Mouse (Mus musculus): ENCODE data around the gene Lrrc58.

Lrrc58 gene

DNA sequence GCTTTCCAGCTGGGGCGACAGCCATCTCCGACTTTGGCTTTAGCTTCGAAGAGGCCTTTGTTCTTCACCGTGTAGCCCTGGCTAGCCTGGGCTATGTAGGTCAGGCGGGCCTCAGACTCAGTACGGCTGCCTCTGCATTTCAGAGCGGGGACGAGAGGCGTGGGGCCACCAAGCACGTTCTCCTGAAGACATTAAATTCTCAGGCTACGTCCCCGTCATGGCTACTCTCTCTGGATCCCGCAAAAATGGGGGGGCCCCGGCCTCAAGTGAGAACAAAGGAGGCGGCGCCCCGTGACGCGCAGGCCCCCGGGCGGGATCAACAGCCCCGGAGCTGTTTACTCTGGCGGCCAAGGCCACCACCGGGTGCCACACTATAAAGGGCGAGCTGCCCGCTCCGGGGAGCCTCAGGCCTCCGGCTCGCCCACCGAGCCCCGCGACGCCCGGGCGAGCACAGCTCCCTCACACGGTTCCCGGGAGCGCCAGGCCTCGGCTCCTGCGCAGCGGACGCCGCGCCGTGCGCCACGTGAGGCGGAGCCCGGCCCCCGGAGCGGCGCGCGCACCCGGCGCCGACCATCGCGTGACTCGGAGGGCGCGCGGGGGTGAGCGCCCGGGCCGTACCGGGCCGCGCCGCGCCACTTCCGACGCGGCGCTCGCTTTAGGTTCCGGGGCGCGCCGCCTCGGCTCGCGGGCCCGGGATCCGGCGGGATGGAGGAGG lies at the start of gene Lrrc58:
TSS of gene Lrrc58 (plus strand) at position 599 of the 715 bp plus-strand sequence.
- DNase-seq (ENCODE audit: low read depth) = peak; percentile 48

DNA sequence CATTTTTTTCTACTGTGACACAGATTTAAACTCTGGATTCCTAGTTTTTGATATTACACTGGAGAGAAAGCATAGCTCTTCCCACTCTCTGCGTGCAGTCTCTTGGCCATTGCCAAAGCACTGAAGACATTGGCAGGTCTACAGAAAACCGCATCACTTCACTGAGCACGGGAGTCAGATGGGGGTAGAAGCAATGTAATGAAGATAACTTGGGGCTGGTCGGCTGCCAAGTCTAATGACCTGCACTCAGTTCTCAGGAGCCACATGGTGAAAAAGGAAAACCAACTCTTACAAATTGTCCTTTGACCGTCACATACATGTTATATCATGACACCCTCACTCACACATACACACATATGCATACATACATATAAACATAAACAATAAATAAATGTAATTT lies 44.2 kb upstream of the Lrrc58 start:
- DNase-seq (ENCODE audit: low read depth) = no peak

DNA sequence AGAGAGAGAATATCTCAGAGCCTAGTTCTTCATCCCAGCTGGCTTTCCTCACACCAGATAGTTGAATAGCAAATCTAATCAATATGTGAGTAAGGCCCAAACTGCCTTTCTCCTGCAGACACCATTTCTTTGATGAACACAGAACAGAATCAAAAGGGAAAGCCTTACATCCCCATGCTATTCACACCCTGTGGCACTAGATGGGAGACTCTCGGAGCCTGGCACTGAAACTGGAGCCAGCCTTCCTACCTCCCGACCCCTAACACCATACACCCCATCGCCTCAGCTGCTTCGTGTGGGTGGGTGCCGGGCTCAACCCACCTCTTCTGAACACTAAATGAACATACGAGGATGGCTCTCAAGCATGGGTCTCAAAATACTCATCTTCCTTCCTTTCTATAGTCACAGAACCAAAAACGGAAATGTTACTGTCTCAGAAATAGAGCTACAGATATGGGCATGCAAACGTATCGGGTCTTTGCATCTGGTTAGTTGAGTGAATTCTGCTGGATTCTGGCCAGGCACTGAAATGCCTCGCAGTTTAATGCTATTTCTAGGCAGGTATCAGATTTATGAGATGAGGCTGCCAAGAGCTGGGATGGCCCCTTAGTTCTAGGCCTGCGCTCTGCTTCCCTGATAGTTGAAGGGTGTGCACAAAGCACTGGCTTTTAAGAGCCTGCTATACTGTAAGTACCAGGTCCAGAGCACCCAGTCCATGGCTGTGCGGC lies 43.2 kb upstream of the Lrrc58 start:
- no peak for DNase-seq (ENCODE audit: low read depth)

DNA sequence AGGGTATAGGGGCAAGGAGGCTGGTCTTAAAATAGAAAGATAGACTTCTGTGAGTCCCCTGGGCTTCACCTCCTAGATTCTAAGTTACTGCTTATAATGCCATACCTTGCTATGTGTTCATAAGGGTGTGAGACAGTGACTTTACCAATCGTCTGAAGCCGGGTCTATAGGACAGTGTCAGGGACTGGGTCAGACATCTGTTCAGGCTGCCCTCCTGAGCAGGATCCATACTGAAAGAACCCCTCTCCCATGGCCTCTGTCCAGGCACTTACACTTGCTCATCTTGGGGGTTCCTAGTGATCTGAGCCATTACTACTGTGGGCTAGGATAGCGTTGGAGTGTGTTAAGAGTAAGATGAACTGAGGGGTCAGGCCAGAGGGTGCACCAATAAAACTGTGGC lies 41.9 kb upstream of the Lrrc58 start:
- DNase-seq (ENCODE audit: low read depth) = no peak

DNA sequence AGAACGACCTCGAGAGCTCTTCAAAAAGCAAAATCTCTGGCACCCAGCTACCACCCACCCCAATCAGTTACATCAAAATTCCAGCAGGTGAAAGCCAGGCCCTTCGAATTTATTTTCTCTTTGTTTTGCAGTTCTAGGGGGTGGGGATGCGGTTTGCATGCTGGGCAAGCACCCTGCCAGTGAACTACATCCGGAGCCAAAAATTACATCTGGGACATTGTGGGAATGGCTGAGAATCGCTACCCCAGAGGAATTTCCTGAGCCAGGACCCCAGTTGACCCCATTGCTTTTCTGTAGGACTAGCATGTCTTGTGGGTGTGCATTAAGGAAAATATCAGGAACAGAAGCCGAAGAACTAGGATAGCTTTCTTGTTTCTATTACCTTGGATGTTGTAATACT lies 37.1 kb upstream of the Lrrc58 start:
- DNase-seq (ENCODE audit: low read depth) = no peak

DNA sequence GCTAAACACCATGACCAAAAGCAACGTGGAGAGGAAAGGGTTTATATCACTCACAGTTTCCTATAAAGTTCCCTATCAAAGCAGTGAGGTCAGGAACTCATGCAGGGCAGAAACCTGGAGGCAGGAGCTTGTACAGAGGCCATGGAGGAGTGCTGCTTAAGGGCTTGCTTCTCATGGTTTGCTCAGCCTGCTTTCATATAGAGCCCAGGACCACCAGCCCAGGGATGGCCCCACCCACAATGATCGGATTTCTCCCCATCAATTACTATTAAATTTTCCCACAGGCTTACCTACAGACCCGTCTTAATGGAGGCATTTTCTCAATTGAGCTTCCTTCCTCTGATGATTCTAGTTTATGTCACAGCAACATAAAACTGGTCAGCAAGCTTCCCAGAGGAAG lies 30.6 kb upstream of the Lrrc58 start:
- DNase-seq (ENCODE audit: low read depth) = no peak

DNA sequence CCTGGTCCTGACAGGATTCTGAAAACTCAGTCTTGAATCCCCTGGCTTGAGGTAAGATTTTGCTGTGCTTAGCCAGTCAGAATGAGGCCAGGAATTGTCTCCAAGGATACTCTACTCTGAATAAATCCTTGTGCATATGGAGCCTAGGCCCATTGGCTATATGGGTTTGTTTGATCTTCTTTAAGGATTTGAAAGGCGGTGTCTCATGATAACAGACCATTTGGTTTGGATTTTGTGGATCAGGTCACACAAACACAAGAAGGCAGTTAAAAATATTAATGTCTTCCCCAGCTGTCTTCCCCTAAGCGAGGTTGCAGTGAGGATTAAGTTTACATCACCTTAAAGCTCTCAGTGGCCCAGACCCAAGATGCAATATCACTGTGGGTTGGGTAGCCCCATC lies 25.8 kb upstream of the Lrrc58 start:
- no peak for DNase-seq (ENCODE audit: low read depth)

DNA sequence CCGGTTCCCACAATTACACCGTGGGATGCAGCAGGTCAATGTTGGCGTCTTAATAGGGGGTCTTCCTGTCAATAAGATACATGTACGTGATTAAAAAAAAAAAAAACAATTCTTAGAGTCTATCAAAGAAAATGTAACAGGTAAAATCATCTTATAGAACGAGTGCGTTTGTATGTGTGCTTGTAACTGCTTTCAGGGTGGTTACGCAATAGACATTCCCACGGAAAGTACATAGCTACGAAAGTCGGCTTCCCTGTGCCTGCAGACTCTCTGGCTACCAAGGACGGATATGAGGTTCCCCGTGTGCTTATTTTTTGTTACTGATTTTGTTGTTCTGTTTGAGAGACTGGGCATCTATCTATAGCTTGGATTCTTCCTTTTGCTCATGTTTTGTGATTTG lies 24.4 kb upstream of the Lrrc58 start:
- no peak for DNase-seq (ENCODE audit: low read depth)

DNA sequence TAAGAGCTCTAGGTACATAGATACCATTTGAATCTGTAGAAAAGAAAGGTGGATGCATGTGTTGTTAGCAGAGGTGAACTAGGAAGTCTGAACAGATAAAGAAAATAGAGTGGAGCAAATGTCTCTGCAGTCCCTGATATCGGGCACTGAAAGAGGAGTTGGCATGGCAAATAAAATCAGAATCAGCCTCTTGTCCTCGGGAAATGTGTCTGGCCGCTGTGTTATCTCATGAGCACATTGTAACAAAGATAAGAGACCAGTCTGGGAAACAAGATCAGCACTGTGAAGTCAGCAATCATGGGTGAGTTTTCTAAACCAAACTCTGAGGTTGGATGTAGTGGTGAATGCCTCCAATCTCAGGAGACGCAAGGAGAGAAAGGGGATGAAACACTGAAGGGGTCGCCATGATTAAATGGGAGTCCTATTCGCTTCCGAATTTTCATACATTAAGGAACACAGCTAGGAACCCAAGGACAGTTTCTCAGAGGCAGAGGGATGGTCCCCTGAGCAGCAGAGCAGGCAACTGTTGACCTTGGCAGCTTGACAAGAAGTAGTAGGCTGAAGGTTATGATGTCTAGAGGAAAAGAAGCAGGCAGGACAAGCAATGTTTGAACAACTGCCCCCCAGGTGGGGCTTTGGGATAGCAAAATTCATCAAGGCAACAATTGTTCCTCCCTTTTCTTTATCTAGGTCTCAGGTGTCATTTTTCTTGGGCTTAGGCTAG lies 22.8 kb upstream of the Lrrc58 start:
- no peak for DNase-seq (ENCODE audit: low read depth)

DNA sequence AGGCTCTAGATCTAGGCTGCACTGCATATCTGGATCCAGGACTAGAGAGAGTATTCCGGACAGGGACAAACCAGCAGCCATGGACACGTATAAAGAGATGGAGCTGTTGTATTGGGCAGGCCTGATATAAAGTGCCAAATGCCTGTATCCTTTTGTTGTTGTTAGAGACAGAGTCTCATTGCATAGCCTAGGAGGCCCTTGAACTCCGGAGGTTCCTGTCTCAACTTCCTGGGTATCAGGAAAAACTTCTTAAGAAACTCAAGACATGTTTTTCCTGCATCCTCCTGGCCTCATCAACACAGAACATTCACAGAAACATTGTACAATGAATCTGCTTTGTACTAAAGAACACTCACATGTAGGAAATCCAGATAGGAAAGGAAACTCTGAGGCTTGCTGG lies 21.1 kb upstream of the Lrrc58 start:
- DNase-seq (ENCODE audit: low read depth) = no peak

DNA sequence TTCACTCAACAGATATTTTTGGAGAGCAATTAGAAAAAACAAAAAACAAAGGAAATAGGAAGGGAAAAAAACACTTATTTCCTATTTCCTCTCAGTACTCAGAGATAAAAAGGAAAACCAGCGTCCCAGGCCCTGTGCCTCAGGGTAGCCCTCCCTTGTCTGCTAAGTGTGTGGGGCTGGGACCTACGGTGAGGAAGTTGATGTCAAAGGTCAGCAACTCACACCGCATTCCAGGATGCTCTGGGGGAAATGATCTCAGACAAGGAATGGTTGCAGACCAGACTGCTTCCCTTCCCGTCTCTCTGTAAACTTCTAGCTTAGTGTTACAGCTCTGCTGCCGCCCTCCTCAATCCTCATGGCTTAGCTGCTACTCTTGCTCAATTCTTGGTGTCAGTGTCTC lies 16.8 kb upstream of the Lrrc58 start:
- no peak for DNase-seq (ENCODE audit: low read depth)

DNA sequence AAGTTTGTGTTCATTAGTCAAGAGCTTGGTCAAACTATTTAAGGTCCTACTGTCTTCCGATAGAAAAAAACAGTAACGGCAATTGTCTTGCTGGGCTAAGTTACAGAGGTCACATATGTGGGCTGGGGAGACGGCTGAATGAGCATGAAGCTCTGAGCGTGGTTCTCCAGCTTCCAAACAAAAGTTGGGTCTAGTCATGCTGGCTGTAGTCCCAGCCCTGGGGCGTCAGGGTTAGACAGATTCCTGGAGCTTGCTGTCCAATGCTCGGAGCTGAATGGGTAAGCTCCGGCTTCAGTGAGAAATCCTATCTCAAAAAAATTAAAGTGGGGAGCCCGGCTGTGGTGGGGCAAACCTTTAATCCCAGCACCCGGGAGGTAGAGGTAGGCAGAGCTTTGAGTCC lies 14.9 kb upstream of the Lrrc58 start:
- no peak for DNase-seq (ENCODE audit: low read depth)

DNA sequence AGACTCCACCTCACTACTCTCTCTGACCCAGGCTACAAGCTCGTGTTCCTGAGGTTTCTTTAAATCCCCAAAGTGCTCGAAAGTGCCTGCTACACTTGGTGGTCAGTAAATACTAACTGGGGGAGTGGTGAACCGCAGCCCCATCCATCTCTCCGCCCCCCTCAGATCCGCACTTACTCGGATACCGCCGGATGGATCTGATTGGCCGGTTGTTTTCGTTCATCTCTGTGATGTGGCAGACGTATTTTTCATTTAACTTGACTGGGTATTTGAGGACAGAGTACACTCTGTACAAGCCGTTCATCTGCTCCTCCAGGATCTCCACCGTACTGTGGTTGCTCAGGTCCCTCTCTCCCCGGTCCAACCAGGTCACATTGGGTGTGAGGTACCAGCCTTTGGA lies 14.1 kb upstream of the Lrrc58 start:
- DNase-seq (ENCODE audit: low read depth) = no peak

DNA sequence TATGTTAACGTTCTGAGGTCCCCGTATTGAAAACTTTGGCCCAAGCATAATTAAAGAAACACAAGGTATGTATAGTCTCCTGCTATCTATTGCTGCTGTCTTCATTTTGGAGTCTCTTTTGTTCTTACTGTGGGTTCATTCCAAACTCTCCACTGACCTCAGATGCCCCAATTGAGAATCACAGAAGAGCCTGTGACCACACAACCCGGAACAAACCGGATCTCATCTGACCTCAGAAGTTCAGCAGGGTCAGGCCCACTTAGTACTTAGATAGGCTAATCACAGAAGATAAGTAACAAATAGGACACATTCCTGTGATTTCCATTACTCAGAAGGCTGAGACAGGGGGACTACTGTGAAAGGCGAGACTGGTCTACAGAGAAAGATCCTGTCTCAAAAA lies 13.6 kb upstream of the Lrrc58 start:
- no peak for DNase-seq (ENCODE audit: low read depth)

DNA sequence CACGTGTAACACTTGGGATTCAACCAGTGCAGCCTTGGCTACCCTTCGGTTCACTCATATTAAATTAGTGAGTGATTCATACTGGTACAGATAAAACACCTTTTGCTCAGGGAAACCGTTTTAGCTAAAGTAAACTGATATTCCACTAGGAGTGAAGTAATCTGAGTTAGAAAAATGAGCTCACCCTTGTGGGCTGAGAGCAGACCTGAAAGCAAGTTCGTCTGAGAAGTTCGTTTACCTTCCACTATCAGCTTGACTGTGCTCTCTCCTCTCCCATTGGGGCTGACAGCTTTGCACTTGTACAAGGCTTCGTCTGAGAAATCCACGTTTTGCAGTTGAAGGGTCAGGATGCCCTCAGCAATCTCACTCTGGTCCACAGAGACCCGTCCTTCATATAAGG lies 12.6 kb upstream of the Lrrc58 start:
- no peak for DNase-seq (ENCODE audit: low read depth)

DNA sequence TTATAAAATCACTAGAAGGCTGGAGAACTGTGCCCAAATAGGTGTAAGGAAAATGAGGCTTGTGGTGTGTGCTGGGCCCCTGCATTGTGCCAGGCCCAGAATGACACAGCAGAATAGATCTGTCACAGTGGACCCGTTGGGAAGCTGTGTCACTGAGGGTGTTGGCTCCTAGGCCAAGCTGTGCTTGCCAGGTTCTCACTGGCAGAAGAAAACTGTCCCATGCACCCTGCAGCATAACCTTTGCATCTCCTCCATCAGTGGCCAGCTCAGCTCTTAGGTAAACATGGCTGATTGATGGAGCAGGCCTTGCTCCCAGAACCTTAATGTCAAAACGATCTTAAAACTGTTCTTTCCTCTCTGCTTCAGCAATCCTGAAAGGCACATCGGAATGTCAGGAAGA lies 11.9 kb upstream of the Lrrc58 start:
- no peak for DNase-seq (ENCODE audit: low read depth)

DNA sequence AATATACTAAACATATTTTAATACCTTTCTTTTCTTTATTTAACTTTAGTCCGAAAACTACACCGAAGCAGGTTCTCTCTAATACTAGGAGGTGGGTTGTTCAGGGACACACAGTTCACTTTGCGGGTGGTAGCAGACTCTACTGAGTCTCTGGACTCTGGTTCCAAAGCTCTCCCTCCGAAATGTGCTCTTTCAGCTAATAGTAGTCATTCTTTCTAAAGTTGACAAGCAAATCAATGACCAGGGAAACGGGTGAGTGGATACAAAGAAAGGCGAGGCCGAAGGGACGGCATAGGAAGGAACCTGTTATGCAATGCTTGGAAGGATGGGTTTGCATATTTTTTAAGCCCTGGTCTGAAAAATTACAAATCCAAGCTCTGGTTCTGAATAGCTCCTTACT lies 10.7 kb upstream of the Lrrc58 start:
- DNase-seq (ENCODE audit: low read depth) = no peak

DNA sequence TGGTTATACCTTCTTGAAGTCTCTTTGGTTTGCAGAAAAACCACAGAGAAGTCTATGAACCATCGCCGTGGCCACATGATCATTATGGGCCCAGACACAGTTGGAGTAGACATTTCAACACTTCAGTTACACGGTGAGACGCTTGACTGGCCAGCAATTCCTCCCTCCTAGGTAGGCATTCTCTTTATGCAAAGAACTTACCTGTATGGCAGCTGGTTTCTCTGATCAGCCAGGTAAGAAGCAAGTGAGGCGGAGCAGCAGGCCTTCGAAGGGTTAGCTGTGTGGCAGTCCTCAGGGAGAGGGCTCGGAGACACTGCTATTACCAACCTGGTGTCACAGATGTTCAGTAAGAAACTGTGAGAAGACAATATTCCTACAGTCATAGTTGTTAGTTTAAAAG lies 8.0 kb upstream of the Lrrc58 start:
- DNase-seq (ENCODE audit: low read depth) = no peak

DNA sequence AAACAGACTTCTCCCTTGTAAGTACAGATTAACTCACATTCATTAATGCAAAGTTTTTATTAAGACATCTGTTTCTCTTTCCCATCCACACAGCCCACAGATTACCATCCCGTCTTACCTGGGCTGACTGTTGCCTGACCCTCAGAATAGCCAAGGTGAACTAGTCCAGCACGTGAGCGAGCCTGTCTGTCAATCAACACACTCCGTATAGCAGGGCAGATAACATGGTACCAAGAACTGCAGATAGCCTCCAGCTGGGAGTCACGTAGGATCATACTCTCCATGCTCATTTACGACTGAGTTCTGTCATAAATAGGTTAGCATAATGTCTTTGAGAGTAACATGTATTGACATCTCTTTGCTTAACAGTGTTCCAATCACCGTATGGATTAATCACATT lies 7.2 kb upstream of the Lrrc58 start, which contains the start of gene Gm36028:
TSS of gene Gm36028 (minus strand) at position 118 of the 400 bp plus-strand sequence.
- DNase-seq (ENCODE audit: low read depth) = no peak

DNA sequence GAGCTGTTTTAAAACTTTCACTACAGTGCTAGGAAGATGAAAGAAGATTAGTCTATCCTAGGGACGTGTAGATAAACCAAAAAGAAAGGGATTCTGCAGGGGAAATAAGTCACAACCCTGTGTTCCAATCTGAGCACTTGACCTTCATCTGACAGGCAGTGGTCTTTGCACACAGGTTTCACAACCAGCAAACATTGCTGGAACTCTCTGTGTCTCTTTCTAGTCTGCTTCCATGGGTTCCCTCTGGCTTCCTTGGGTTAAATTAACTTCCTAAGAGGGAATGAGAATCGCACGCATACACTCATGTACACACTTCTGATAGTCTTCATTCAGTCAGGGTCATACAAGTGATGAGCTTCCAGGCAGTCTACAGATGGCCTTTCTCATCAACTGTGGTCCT lies 4.3 kb upstream of the Lrrc58 start:
- DNase-seq (ENCODE audit: low read depth) = no peak

DNA sequence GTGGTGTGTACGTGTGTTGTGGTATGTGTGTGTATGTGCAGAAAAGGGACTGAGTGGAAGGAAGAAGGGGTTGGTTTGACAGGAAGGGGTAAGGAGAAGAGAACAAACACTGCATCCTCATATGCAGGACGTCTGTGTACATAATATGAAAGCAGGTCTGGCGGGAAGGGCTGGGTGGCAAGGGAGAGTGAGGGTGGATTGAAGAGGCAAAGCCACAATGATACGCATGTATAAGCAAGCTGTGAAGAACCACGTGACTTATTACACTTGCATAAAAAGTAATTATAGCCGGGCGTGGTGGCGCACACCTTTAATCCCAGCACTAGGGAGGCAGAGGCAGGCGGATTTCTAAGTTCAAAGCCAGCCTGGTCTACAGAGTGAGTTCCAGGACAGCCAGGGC lies 2.3 kb upstream of the Lrrc58 start:
- DNase-seq (ENCODE audit: low read depth) = no peak

DNA sequence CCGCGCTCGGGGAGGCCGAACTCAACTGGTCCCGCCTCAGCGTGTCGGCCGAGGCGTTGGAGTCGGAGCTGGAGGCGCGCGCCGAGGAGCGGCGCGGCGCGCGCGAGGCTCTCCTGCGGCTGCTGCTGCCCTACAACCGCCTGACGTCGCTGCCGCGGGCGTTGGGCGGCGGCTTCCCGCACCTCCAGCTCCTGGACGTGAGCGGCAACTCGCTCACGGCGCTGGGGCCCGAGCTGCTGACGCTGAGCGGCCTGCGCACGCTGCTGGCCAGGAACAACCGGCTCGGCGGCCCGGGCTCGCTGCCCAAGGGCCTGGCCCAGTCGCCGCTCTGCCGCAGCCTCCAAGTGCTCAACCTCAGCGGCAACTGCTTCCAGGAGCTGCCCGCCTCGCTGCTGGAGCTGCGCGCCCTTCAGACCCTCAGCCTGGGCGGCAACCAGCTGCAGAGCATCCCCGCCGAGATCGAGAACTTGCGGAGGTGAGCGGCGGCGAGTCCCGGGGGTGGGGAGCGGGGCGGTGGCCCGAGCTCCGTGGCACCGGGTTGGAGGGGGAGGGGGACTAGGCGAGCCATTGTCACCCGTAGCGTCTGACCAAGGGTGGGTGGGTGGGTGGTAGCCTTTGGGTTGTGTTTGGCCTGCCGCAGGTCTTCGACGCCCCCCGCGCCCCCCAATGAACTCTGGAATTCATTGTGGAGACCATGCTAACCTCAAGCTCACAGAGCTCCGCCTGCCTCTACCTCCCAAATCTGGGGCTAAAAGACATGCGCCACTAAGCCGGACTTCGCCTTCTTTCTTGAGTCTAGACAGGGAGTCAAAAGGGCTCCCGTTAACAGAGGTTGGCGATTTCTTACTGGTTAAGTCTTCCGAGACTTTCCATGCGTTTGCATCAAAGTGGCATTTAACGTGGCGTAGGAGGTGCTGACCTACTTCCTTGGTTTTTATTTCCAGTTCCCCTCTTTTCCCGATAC lies 599 bp downstream of the Lrrc58 start:
- peak; percentile 14 for DNase-seq (ENCODE audit: low read depth)
